Mouse (Mus musculus): ENCODE measurements around the gene Coa6. TPM values are rescaled to one million over a fixed set of nuclear protein-coding genes. Genes with fewer than 3 reads are reported as not detected.
A peak's percentile ranks its signal among the peaks of the same experiment; 100 is the strongest.
"Not testable (repeated sequence)": the region's sequence is repeated elsewhere in the genome, so short reads cannot be mapped to it uniquely, and the experiment has no call there.

Gene Coa6
- total RNA-seq (2022) = 10 to 100 TPM; 22.1 to 35.2 (median 27.6) TPM

DNA sequence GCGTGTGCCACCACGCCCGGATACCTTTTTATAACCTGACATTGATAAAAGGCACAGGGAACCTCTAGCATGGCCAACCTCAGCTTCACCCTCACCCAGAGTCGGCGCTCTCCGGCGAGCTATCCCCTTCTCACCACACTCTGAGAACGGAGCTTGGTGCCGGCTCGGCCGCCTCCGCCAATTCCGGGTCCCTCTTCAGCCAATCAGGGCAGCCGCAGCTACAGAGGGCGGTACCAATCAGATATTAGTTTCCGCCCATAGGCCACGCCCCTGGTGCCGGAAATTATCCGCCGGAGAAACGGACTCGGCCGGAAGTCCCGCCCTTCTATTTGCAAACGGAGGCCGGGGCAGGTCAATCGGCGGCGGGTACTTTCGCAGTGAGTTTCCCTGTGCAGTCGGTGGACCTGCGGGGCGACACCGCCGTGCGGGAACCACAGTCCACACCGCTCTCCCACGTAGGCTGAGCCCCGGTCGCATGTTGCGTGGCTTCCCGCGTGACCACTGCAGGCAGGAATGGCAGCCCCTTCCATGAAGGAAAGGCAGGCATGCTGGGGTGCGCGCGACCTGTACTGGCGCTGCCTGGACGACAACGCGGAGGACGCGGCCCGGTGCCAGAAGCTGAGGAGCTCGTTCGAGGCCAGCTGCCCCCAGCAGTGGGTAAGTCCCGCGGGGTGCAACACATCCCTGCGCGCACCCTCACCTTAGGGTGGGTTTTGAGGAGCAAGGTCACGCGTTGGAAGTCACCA lies at the start of gene Coa6:
Gene Coa6 (plus strand): TSS at position 342 of the 746 bp plus-strand sequence.
- peak; percentile 99 for DNase-seq (ENCODE audit: low spot score)

DNA sequence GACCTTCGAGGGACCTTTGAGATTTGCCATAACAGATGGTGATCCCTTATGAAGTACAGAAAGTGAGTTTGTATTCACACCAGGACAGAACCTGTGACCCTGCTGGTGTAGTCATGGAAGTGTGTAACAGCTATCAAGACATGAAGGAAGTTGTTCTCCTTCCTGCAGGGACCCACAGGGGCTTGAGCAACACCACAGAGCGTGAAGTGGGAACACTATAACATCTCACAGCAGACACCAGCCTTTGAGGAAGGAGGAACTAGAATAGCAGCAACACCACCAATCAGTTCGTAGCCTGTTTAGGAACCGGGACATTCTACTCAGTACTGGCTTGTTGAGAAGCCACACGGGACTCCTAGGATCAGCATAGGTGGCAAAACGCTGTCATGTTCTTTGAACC lies 42.7 kb upstream of the Coa6 start:
- DNase-seq (ENCODE audit: low spot score) = no peak

DNA sequence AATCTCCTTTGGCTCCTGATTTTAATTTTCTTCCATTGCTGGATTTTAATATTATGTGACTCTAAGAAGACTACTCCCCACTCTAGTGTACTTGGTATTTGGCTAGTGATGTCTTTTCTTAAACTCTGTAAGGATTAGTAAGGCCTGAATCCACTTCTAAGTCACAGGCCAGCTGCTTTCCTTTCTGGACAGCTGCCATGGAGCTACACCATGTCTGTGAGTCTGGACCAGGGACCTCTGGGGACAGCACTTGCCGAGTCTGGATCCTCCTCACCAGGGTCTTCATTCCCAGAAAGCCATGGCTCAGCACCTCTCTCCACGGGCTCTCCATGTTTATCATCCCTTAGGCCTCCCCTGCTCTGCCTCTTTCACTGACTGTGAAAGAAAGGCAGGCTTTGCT lies 42.2 kb upstream of the Coa6 start:
- DNase-seq (ENCODE audit: low spot score) = no peak

DNA sequence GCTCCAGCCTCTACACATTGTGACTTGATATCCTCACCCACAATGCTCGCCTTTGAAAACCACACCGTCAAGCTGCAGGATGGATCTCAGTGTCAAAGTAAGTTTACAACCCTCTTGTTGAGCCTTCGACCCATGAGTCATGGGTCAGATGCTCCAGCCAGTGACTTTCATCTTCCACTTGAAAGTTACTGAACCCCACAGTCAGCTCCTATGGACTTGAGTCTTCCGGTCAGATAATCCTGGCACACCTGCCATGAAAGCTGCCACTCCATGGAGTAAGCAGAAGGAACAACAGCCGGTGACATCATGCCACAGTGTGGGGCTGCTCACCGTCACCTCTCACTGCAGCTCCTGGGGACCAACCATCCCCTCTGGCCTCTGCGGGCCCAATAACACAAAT lies 41.0 kb upstream of the Coa6 start:
- DNase-seq (ENCODE audit: low spot score) = no peak

DNA sequence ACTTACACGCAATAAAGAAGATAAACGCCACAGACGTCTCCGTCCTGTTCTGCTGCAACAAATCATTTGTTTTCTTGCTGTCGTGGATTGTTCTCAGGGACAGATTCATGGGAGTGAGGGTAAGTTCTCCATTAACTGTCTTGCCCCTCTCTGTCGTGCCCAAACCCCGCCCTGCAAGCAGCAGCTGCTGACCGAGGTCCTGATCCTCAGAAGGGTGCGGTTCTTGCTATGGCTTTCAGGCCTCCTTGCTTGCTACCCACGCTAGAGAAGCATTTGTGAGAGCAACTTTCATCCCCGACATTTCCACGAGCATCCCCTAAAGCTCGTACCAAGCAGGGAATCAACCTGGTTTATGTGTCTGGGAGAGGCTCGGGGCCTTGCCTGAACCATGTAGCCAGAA lies 40.1 kb upstream of the Coa6 start:
- no peak for DNase-seq (ENCODE audit: low spot score)

DNA sequence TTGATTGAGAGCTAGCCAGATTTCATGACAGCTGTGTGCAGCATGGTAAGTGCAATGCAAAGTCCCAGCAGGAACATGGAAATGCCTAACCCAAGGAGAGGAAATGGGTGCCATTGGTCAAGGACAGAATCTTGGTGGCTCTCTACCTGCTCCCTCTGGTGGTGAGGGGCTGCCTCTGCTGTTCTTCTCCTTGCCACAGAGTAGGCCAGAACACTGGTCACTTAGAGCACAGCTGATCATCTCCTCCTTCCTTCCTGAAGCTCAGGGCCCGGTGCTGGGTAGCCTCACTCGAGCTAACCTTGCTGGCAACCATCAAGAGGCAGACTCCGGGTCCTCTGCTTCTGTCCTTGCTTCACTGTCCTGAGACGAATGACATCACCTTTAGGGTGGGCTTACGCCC lies 39.6 kb upstream of the Coa6 start:
- DNase-seq (ENCODE audit: low spot score) = no peak

DNA sequence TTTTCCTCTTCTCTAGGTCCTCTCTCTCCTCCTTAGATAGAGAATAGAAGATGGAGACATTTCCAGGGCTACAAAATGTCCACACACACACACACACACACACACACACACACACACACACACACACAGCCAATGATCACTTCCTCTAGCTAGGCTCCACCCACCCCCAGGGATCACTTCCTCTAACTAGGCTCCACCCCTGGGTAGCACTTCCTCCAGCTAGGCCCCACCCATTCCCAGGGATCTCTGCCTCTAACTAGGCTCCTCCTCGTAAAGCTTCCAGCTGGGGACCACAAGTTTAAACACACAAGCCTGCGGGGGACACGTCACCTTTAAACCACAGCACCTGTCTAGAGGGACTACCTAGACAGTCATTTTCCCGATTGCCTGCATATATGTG lies 34.7 kb upstream of the Coa6 start:
- no peak for DNase-seq (ENCODE audit: low spot score)

DNA sequence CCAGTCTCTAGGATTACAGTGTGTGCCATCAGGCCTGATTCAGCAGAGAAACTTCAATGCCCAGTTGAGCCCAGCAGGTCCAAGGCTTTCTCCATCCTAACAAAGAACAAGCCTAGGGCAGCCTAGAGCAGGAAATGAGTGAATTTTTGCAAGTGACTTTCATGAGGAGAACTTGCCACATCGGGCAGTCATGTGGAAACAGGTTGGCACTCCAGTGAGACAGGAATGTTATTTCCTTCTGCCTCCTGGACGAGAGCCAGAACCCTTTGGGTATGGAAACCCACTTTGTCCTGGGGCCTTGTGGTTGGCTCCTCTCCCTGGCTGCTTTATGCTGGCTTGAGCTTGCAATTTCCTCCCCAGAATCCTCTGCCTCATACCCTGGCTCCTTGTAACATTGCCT lies 30.8 kb upstream of the Coa6 start:
- DNase-seq (ENCODE audit: low spot score) = no peak

DNA sequence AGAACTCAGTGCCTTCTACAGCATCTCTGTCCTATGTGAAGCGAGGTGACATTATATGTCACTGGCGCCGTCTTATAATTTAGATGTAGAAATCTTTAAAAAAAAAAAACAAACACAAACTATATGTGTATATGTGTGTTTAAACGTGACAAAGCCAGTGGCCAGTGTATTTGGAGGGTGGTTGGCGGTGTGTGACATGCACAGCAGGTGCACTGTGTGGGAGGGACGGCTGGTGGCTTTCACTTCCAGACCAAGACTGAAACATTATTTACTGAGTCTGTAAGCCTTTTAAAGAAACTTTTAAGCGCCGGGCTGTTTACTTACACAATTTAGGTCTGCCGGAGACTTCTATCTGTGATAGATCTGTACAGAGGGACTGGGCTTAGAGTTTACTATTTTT lies 26.9 kb upstream of the Coa6 start:
- no peak for DNase-seq (ENCODE audit: low spot score)

DNA sequence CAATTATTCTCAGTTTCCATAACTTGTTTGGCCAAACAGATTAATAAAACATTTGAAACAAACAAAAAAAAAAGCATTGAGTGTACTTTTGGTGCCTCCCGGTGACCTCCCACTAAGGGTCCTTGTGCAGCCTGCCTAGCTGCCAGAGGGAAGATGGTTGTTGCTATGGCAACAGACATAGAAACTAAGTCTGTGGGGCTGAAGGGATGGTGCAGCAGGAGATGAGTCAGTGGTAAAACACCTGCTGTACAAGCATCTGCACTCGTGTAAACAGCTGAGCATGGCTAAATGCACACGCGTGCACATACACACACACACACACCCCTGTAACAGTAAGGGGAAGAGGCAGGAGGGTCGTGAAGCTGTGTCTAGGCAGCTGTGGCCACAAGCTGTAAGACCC lies 26.4 kb upstream of the Coa6 start:
- DNase-seq (ENCODE audit: low spot score) = no peak

DNA sequence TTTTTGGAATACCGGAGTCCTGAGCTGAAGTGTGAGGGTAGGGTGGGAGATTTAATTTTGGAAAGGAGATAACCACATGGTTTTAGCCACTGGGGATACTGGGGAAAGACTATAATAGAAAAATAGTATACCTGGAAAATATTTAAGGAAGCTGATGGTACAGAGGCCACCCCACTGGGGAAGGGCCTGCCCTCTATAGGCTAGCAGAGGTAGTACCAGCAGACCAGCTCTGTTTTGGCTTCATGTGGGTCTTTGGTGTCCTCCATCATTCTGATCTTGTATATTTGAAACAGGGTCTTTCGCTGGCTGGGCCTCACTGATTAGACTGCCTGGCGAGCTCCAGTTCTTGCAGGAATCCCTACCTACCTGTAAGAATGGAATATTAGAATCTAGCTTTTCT lies 24.0 kb upstream of the Coa6 start:
- DNase-seq (ENCODE audit: low spot score) = no peak

DNA sequence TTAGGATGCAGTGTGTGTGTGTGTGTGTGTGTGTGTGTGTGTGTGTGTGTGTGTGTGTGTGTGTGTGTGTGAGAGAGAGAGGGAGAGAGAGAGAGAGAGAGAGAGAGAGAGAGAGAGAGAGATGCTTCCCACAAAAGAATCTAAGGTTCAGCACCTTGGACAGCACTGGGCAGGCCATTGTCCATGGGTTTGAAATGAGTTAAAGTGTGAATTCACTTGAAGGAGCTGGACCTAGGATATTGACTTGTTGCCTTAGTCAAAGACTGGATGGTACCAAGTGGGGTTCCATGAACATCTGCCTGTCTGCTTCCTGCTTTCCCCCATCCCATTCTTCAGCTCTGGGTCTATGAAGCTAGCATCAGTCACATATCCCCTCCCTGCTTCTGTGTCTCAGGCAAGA lies 17.8 kb upstream of the Coa6 start:
- DNase-seq (ENCODE audit: low spot score) = not testable (repeated sequence)

DNA sequence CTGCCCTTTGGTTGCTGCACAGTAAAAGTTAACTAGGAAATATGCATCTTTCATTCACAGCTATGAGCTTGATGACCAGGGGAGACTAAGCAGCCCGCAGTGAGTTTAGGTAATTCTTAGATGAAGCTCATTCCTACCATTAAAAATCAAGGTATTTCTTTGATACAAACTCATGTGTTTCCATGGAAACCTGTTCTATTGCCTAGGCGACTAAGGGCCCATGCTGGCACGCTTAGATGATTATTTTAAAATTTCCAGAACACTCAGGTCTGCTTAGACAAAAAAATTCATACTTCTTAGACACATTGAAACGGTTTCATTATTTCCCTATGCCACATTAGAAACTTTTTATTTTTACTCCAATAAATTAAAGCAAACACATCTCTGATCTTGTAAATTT lies 17.3 kb upstream of the Coa6 start:
- no peak for DNase-seq (ENCODE audit: low spot score)

DNA sequence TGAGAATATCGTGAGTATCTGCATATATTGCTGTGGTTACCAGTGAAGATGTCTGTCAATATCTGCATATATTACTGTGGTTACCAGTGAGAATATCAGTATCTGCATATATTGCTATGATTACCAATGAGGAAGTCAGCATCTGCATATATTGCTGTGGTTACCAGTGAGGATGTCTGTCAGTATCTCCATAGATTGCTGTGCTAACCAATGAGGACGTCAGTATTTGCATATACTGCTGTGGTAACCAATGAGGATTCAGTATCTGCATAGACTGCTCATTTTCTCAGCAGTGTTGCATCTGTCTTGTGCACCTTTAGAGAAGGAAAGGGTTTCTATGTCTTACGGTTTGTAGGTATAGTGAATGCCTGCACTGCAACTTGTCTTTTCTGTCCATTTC lies 1.5 kb upstream of the Coa6 start:
- DNase-seq (ENCODE audit: low spot score) = no peak

DNA sequence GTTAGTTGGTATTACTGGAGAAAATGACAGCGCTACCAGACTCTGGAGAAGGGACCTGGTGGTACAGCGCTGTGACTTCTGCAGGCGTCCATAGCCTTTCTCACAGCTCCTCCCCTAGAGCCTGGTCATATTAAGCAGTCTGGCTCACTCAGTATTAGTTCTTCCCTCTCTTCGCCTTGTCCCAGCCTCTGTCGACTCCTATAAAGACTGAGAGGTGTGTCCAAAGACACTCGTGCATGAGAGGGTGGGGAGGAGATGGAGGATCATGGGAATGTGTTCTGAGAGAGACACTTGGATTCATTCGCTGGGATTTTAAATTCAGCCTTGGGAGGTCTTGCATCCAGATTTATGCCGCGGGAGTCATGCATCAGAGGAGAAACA lies 595 bp downstream of the Coa6 start:
- no peak for DNase-seq (ENCODE audit: low spot score)

DNA sequence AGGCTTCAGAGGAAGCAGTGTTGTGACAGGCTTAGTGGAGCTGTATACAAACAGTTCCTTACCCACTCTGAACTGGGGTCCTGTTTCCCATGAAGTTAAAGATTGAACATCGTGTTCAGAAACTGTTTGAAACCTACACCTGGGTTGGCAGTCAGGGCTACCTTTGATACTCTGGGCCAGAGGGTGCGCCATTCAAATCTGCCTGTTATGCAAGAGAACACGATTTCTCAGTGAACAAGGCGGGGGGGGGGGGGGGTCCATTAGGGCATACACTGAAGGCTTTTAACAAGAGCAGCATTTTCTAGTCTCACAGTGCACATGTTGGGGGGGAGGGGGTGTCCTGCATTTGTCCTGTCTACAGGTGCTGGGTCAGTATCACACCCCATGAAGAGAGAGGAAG lies 1.8 kb downstream of the Coa6 start:
- no peak for DNase-seq (ENCODE audit: low spot score)

DNA sequence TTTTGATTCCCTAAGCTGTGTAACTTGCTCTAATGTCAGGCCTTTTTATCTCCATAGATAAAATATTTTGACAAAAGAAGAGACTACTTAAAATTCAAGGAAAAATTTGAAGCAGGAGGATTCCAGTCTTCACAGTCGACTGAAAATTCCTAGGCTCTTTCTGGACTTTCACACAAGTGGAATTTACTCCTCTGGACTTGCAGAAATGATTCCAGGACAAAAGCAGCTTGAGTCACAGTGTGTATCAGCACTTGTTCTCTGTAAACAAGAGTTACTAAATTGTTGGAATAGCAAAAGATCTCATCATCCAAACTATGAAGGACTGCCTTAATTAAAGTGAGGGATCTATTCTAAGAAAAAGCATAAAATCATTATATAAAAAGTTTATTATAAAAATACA lies 2.6 kb downstream of the Coa6 start:
- DNase-seq (ENCODE audit: low spot score) = no peak

DNA sequence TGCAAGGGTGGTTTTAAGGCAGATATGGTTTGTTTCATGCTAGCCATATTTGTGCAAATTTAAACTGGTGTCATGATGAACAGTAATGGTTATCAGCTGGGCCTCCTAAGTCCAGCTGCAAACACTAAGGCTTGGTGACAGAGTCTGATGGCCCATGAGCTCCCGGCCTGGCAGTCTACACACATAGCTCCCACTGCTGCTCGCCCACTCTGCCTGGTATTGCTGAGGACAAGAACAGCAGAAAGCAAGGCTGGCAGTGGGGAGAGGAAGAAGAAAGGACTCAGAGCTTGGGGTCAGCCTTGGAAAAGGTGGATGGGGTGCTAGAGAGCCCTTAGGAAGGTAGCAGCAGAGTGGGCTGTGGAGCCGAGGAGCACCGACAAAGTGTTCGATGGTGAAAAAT lies 7.3 kb downstream of the Coa6 start:
- no peak for DNase-seq (ENCODE audit: low spot score)

DNA sequence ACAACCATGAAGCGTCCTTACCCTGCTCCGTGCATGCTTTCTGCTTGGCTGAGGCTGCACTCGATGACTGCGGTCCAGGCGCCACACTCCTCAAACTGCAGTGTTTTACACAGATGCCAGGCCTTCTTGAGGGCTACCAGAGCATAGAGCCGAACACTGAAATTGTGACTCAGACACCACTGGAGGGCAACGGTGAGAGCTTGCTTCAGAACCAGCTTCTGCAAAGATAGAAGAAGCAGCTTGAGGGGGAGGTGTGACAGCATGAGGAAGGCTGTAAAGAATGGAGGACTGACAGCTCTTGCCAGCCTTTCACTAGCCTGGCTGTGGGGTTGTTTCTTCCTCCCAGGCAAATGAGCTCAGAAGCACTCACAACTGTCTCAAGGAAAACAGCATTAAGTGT lies 11.5 kb downstream of the Coa6 start:
- no peak for DNase-seq (ENCODE audit: low spot score)

DNA sequence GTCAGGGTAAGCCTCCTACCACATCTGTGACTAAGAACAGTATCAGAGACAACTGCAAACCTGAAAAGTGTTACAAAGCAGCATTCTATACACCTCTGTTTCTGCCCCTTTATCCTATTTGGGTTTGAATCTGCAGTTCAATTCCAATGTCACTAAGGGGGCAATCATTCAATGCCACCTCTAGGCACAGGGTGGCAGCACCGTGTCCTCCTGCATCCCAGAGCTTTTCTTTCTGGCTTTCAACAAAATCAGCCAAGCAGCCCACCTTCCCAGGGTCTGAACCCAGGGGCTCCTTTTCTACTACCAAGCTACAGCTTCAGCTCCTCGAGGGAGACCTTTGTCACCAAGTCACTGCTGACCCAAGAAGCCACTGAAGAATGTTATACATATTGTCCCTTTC lies 16.6 kb downstream of the Coa6 start:
- no peak for DNase-seq (ENCODE audit: low spot score)

DNA sequence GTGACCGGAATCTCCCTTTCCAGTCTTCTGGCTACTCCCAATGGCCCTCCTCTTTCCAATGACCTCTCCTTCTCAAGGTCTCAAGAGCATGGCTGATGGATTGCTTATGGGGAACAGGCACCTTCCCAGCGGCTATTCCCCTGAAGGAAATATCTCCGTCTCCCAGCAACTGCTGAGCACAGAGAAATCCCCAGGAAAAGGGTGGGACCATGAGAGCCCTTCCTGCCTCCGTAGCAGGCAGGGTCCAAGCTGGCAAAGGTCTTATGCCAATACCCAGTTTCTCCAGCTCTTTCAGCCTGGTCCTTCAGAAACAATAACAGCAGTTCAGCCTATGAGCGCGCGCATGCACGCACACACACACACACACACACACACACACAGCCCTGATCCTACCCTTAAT lies 28.8 kb downstream of the Coa6 start:
- no peak for DNase-seq (ENCODE audit: low spot score)

DNA sequence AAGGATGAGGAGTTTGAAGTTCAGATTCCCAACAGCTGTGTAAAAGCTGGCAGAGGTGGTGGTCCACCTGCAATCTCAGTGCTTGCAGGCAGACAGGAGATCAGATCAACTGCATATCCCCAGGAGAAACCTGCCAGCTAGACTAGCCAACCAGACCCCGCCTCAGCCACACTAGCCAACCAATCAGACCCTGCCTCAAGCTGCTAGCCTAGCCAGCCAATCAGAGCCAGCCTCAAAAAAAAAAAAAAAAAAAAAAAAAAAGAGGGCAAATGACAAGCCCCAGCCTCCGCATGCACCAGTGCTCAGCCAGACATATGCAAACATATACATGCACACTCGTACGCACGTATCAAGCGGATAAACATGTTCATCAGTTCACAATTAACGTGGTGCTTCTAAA lies 33.1 kb downstream of the Coa6 start:
- DNase-seq (ENCODE audit: low spot score) = no peak

DNA sequence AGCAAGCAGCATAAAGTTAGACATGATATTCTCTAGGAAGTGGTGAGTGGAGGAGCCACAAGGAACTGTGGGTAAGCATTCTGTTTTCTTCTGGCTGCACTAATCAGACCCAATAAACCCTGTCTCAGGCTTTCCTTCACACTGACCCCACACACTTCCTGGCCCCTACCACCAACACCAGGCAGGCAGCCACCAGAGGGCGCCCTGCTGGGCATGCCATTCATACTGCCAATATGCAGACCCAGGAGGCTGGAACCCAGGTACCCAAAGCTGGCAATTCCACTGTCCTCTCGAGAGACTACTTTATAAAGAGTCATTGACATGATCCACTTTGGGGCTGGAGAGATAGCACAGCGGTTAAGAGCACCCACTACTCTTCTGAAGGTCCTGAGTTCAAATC lies 38.0 kb downstream of the Coa6 start:
- DNase-seq (ENCODE audit: low spot score) = peak; percentile 26

DNA sequence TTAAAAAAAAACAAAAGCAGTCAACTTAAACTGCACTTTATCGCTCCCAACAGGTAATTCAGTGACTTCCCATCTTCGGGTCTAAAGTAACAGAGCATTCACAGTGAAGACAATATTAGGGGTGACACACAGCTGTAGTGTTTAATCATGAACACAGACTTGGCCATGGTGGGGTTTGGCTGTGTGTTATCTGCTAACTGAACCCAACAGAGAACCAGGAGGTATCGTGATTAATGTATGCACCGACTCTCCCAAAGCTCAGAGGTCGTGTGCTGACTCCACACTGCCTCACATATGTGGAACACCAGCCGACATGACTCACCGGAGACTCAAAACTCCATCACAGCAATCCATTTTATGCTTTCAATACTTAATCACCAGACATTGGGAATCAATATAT lies 39.4 kb downstream of the Coa6 start:
- DNase-seq (ENCODE audit: low spot score) = no peak
